Mouse (Mus musculus): ENCODE data around the gene Il23a. TPM values are rescaled to one million over a fixed set of nuclear protein-coding genes. Genes with fewer than 3 reads are reported as not detected.
"Not testable (repeated sequence)": the region's sequence is repeated elsewhere in the genome, so short reads cannot be mapped to it uniquely, and the experiment has no call there.

Gene Il23a
- polyA plus RNA-seq, 1 experiment, result 0.08 TPM

DNA sequence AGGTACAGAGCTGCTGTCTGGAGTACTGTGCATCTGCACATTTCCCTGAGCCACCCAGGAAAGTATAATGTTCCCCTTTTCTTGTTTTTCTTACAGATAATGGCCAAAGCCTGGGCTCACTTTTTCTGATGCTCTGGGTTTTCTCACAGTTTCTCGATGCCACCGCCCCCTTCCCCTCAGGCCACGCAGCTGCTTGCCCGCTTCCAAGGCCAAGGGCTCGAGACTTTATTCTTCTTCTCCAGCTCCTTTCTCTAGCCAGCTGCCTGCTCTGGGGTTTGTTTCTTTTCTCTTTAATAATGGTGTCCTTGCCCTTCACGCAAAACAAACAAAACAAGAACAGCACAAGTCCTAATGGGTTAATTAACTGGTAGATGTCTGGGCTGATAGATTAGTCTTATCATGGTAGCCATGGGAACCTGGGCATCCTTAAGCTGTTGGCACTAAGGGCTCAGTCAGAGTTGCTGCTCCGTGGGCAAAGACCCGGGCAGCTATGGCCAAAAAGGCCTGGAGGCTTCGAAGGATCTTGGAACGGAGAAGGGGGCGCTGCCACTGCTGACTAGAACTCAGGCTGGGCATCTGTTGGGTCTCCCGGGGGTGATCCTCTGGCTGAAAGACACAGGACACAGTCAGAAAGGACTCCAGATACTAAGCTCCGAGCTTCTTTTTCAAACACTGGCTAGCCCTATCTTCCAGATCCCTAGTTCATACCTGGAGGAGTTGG, 2.0 kb downstream of the Il23a start:
- DNase-seq, result no peak
- 70% methylated on average over 13 of the region's 13 CpGs for WGBS
- Histone ChIP-seq H3K4me3 (replicated peaks; ENCODE audit: extremely low read depth, low read depth, low read length) (no peak overlapping the region), H3K4me1 (ENCODE audit: control insufficient read depth, insufficient read depth, low read length) (0 out of 2 replicates have a peak, but pooled peaks cover 2% of the 10 kb centered on the region)
- TF ChIP-seq POLR2A (IDR thresholded peaks at IDR 0.05; ENCODE audit: borderline replicate concordance, extremely low read depth, low read depth, low read length) (no peak), CTCF (IDR thresholded peaks at IDR 0.05; ENCODE audit: insufficient read depth, low read length) (no peak)

DNA sequence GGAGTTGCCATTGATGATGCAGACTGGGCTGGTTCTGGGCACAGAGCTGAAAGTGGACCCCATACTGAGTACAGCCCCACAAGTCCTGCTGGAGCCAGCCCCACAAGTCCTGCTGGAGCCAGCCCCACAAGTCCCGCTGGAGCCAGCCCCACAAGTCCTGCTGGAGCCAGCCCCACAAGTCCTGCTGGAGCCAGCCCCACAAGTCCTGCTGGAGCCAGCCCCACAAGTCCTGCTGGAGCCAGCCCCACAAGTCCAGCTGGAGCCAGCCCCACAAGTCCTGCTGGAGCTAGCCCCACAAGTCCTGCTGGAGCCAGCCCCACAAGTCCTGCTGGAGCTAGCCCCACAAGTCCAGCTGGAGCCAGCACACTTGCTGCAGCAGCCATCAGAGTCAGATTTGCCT, 8.0 kb downstream of the Il23a start:
- not testable (repeated sequence) for H3K4me1 ChIP-seq (ENCODE audit: control insufficient read depth, insufficient read depth, low read length); H3K4me3 ChIP-seq (replicated peaks; ENCODE audit: extremely low read depth, low read depth, low read length); DNase-seq
- 87% methylated on average over 1 of the region's 1 CpGs for WGBS

DNA sequence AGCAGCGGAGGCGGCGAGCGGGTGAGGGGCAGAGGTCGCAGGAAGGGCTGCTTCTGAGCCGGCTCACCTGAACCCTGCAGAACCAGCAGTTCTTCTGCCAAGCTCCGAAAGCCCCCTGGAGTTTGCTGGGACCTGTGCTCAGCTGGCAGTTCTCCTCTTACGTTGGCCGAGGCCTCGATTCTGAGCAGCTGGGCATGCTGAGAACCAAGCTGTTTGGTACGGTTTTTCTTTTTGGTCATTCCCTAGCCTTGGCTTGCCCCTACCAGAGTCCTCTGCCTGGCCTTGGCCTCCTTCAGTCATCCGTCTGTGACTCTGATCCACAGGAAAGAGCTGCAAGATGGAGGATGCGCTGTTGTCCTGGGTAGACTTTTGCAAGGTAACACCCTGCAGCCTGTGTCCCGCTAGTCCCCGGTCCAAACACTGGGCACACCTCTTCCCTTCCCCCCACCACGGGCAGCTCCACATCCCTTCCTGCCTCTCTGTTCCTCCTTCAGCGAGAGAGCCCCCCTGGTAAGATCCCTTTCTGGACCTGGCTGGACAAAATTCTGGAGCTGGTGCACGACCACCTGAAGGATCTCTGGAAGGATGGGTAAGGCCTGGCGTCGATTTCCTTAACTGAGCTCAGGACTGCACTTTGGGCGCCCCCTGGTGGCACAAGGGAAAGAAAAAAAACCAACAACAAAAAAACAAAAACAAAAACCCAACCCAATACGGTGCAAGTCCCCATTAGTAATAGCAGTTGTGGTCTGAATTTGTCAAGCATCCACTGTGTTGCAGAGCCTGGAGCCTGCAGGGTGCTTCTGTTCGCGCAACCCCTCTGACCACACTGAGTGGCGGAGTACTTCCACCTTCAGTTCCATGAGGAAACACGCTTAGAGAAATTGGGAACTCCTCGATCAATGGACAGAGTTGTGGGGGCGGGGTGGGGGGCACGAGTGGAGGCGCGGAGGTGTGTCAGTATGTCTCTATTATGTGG, 14.7 kb downstream of the Il23a start:
- WGBS, result 62% methylated on average over 31 of the region's 31 CpGs
- DNase-seq, result peak; percentile 66
- no peak for TF ChIP-seq POLR2A (IDR thresholded peaks at IDR 0.05; ENCODE audit: borderline replicate concordance, extremely low read depth, low read depth, low read length)
- TF ChIP-seq CTCF (IDR thresholded peaks at IDR 0.05; ENCODE audit: insufficient read depth, low read length), result peak; percentile 64
- Histone ChIP-seq H3K4me3 (replicated peaks; ENCODE audit: extremely low read depth, low read depth, low read length) (no peak overlapping the region), H3K4me1 (ENCODE audit: control insufficient read depth, insufficient read depth, low read length) (no peaks in the 10 kb centered on the region)

DNA sequence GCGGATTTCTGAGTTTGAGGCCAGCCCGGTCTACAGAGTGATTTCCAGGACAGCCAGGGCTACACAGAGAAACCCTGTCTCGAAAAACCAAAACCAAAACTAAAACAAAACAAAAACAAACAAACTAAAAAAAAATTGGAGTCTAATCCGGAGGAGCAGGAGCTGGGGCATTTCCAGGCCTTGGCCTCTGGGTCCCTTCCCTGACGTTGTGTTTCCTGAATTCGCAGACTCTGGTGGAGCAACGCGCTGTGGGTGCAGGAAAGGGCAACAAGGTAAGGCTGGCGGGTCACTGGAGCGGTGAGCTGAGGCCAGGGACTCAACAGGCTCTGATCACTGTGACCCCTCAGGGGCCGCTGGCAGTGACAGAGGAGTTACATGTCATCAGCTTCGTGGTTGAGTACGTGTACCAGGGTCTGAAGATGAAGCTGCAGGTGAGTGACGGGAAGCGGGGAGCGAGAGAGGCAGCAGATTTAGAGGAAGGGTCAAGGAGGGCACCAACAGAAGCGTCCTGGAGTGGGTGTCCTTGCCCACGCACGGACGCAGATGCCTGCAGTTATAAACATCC, 15.6 kb downstream of the Il23a start:
- DNase-seq, result no peak
- Histone ChIP-seq H3K4me3 (replicated peaks; ENCODE audit: extremely low read depth, low read depth, low read length) (no peak overlapping the region), H3K4me1 (ENCODE audit: control insufficient read depth, insufficient read depth, low read length) (no peaks in the 10 kb centered on the region)
- WGBS, result 73% methylated on average over 20 of the region's 20 CpGs
- no peak for TF ChIP-seq POLR2A (IDR thresholded peaks at IDR 0.05; ENCODE audit: borderline replicate concordance, extremely low read depth, low read depth, low read length)
- no peak for TF ChIP-seq CTCF (IDR thresholded peaks at IDR 0.05; ENCODE audit: insufficient read depth, low read length)

DNA sequence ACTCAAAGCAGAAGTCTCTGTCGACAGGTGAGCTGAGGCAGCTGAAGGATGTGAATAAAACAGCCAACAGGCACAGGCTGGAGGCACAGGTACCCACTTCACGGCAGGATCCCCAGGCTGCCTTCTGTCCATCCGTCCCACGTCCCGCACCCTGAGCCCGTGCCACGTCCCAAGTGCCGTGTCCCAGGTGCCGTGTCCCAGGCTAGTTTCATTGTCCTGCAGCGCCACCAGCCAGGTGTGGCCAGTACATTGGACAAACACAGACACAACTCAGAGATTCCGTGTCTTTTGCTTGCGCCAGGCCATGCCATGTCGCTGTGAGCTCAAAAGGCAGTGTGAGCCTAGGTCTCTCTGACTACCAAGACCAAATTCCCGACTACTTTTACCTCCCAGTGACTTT, 16.9 kb downstream of the Il23a start:
- 90% methylated on average over 14 of the region's 14 CpGs for WGBS
- Histone ChIP-seq H3K4me1 (ENCODE audit: control insufficient read depth, insufficient read depth, low read length) (no peaks in the 10 kb centered on the region), H3K4me3 (replicated peaks; ENCODE audit: extremely low read depth, low read depth, low read length) (no peak overlapping the region)
- DNase-seq, result no peak
- no peak for TF ChIP-seq CTCF (IDR thresholded peaks at IDR 0.05; ENCODE audit: insufficient read depth, low read length)
- TF ChIP-seq POLR2A (IDR thresholded peaks at IDR 0.05; ENCODE audit: borderline replicate concordance, extremely low read depth, low read depth, low read length), result no peak

DNA sequence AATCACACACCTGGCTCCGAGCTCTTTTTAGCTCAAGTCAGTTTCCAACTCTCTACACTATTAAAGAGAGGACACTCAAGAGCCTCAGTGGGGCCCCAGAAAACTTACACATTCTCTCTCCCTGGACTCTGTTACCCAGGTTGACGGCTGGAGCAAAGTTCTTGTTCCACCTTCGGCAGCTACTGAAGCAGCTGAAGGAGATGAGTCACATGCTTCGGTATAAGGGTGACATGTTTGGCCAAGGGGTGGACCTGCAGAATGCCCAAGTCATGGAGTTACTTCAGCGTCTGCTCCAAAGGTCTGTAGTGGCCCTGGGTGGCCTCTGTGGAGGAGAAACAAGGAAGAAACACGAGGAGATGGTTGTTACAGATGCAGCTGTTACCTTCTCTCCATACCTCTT, 17.6 kb downstream of the Il23a start:
- H3K4me1 ChIP-seq (ENCODE audit: control insufficient read depth, insufficient read depth, low read length), result no peaks in the 10 kb centered on the region

DNA sequence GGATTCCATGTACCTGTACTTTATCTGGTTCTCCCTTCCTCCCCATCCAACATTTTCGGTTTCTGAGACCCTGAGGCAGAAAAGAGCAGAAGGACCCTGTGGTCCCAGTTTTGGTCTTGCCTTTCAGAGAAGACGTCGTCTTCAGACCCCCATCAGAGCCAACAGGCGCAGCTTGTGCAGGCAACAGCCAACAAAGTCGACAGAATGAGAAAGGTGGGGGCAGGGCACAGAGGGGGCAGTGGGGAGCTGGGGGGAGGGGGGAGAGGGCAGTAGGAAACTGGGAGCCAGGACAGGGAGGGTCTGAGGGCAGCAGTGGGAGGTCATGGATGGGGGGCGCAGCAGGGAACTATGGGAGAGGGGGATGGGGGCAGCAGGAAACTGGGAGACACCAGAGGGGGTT, 20.4 kb downstream of the Il23a start:
- DNase-seq, result no peak
- 72% methylated on average over 6 of the region's 6 CpGs for WGBS
- Histone ChIP-seq H3K4me3 (replicated peaks; ENCODE audit: extremely low read depth, low read depth, low read length) (no peak overlapping the region), H3K4me1 (ENCODE audit: control insufficient read depth, insufficient read depth, low read length) (no peaks in the 10 kb centered on the region)
- TF ChIP-seq CTCF (IDR thresholded peaks at IDR 0.05; ENCODE audit: insufficient read depth, low read length), result no peak
- TF ChIP-seq POLR2A (IDR thresholded peaks at IDR 0.05; ENCODE audit: borderline replicate concordance, extremely low read depth, low read depth, low read length), result no peak

More for the DNA sequence above, 17.6 kb downstream of the Il23a start:
- TF ChIP-seq CTCF (IDR thresholded peaks at IDR 0.05; ENCODE audit: insufficient read depth, low read length) (no peak), POLR2A (IDR thresholded peaks at IDR 0.05; ENCODE audit: borderline replicate concordance, extremely low read depth, low read depth, low read length) (no peak)
- WGBS, result 82% methylated on average over 6 of the region's 6 CpGs
- H3K4me3 ChIP-seq (replicated peaks; ENCODE audit: extremely low read depth, low read depth, low read length), result no peak overlapping the region
- no peak for DNase-seq

DNA sequence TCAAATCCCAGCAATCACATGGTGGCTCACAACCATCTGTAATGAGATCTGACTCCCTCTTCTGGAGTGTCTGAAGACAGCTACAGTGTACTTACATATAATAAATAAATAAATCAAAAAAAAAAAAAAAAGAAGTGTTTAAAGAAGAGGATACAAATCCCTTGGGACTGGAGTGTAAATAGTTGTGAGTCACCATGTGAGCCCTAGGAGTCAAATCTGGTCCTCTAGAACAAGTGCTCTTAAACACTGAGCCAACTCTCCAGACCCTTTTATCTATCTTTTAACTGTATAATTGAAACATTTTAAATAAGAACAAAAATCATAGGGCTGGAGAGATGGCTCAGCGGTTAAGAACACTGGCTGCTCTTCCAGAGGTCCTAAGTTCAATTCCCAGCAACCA, 23.2 kb downstream of the Il23a start:
- 66% methylated on average over 1 of the region's 1 CpGs for WGBS
- not testable (repeated sequence) for DNase-seq; H3K4me3 ChIP-seq (replicated peaks; ENCODE audit: extremely low read depth, low read depth, low read length); H3K4me1 ChIP-seq (ENCODE audit: control insufficient read depth, insufficient read depth, low read length)

DNA sequence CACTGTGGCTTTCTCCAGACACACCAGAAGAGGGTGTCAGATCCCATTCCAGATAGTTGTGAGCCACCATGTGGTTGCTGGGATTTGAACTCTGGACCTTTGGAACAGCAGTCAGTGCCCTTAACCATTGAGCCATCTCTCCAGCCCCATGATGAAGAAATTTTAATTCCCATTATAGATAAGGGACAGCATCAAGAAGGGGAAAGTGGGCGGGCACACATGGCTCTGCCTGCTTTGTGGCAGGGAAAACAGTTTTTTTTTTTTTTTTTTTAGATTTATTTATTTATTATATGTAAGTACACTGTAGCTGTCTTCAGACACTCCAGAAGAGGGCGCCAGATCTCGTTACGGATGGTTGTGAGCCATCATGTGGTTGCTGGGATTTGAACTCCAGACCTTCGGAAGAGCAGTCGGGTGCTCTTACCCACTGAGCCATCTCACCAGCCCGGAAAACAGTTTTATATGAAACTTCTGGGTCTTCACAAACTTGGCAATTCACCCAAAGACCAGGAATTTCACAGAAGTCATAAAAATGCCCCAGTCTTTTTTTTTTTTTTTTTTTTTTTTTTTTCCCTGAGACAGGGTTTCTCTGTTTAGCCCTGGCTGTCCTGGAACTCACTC, 25.6 kb downstream of the Il23a start:
- not testable (repeated sequence) for H3K4me1 ChIP-seq (ENCODE audit: control insufficient read depth, insufficient read depth, low read length); H3K4me3 ChIP-seq (replicated peaks; ENCODE audit: extremely low read depth, low read depth, low read length); DNase-seq
- WGBS, result 80% methylated on average over 7 of the region's 7 CpGs

Data from lung, adult 2 months (tissue).